Mouse (Mus musculus) myocyte (in vitro differentiated cells): ENCODE data around the gene Pigk.

ENCODE experiments used
- CEBPB ChIP-seq: IDR thresholded peaks from 2 replicates; pipeline ENCODE4 v1.6.1; 2011; ENCODE audit warnings: mild to moderate bottlenecking, moderate library complexity; ENCODE audit not compliant: poor library complexity, insufficient read depth, severe bottlenecking
- E2F4 ChIP-seq: IDR thresholded peaks from one replicate; pipeline ENCODE4 v1.6.1; 2011; ENCODE audit warnings: mild to moderate bottlenecking, control low read depth, moderate library complexity; ENCODE audit not compliant: insufficient read depth
- MAX ChIP-seq: IDR thresholded peaks from one replicate; pipeline ENCODE4 v1.6.1; 2011; ENCODE audit warnings: low read depth, mild to moderate bottlenecking, control low read depth
- MYOD1 ChIP-seq, 3 experiments: IDR thresholded peaks; one replicate each; pipeline ENCODE4 v1.6.1; 2011; ENCODE audit warnings: control low read depth in 2 of 3, low read depth in 2 of 3, mild to moderate bottlenecking in 2 of 3, moderate library complexity in 1 of 3; ENCODE audit not compliant: insufficient read length in 2 of 3, control insufficient read depth in 1 of 3
- POLR2A ChIP-seq: IDR thresholded peaks from one replicate; pipeline ENCODE4 v1.6.1; 2011; ENCODE audit warnings: low read depth, mild to moderate bottlenecking, control low read depth, moderate library complexity; ENCODE audit not compliant: insufficient read length
- POLR2AphosphoS2 ChIP-seq: IDR thresholded peaks from one replicate; pipeline ENCODE4 v1.6.1; 2011; ENCODE audit warnings: low read depth, control low read depth; ENCODE audit not compliant: insufficient read length
- REST ChIP-seq: IDR thresholded peaks from one replicate; pipeline ENCODE4 v1.6.1; 2011; ENCODE audit warnings: mild to moderate bottlenecking, control low read depth, moderate library complexity; ENCODE audit not compliant: insufficient read depth, insufficient read length
- TCF12 ChIP-seq: IDR thresholded peaks from one replicate; pipeline ENCODE4 v1.6.1; 2011; ENCODE audit warnings: mild to moderate bottlenecking, control low read depth; ENCODE audit not compliant: poor library complexity, insufficient read depth, severe bottlenecking

DNA sequence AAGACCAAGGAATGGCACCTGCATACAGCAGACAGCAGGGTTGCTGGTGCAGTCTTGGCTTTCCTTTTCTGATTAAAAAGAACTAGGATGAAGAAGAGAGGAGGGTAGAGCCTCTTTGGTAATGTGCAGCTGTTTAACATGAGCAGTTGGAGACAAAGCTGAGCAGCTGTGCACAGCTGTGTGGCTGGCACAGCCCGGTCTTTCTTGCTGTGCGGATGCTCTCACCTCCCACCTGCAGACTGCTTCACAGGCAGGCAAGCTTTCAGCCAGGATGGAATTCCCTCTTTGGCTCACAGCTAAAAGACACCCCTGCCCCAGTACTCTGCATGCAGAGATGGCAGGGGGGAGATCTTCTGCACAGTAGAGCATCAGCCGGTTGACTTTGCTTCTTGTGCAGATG, 230.9 kb downstream of the Pigk start:
- no peak for TF ChIP-seq POLR2A
- no peak for TF ChIP-seq MAX
- TF ChIP-seq POLR2AphosphoS2: no peak
- no peak for TF ChIP-seq CEBPB
- TF ChIP-seq MYOD1 (IDR thresholded peaks at IDR 0.05; ENCODE audit: control insufficient read depth in 1 of 3, insufficient read length in 2 of 3, low read depth in 2 of 3): no peak
- TF ChIP-seq TCF12: no peak
- no peak for TF ChIP-seq REST
- TF ChIP-seq E2F4: no peak
